Mouse (Mus musculus) stomach, embryonic 14.5 days (tissue): Measurements from ENCODE around the gene Adam12. TPM values are rescaled to one million over a fixed set of nuclear protein-coding genes. Genes with fewer than 3 reads are reported as not detected.

Experiments used
- ATAC-seq: fragments of 200-750 bp; cut with Nextera tagmentation; 2 replicates; pipeline ENCODE4 v1.8.0; 2017; ENCODE audit warnings: low read depth, moderate TSS enrichment; ENCODE audit not compliant: insufficient number of reproducible peaks, insufficient read depth, low FRiP score
- H3K27ac ChIP-seq: fragments of 300-500 bp; sonication (generic); 2 replicates; pipeline ENCODE4 v1.5.1; 2014; ENCODE audit warnings: mild to moderate bottlenecking, low read length, moderate library complexity, mixed read lengths
- H3K27me3 ChIP-seq: fragments of 300-500 bp; sonication (generic); 2 replicates; pipeline ENCODE4 v1.6.1; 2014; ENCODE audit warnings: low read length, control low read depth, mixed read lengths; ENCODE audit not compliant: control insufficient read depth, insufficient read depth
- H3K36me3 ChIP-seq: fragments of 300-500 bp; sonication (generic); 2 replicates; pipeline ENCODE4 v1.6.1; 2014; ENCODE audit warnings: mild to moderate bottlenecking, control low read depth, low read length, moderate library complexity, mixed read lengths; ENCODE audit not compliant: control insufficient read depth, insufficient read depth
- H3K4me1 ChIP-seq: fragments of 300-500 bp; sonication (generic); 2 replicates; pipeline ENCODE4 v1.6.1; 2014; ENCODE audit warnings: low read length, control low read depth, mixed read lengths; ENCODE audit not compliant: control insufficient read depth, insufficient read depth
- H3K4me2 ChIP-seq: fragments of 300-500 bp; sonication (generic); replicated peaks from 2 replicates; pipeline ENCODE4 v1.6.1; 2014; ENCODE audit warnings: low read depth, low read length, control low read depth
- H3K4me3 ChIP-seq: fragments of 300-500 bp; sonication (generic); 2 replicates; pipeline ENCODE4 v1.5.1; 2014; ENCODE audit warnings: low read depth, low read length, control low read depth
- H3K9ac ChIP-seq: fragments of 300-500 bp; sonication (generic); replicated peaks from 2 replicates; pipeline ENCODE4 v1.6.1; 2014; ENCODE audit warnings: low read depth, mild to moderate bottlenecking, control low read depth, low read length, moderate library complexity, mixed read lengths
- H3K9me3 ChIP-seq: fragments of 300-500 bp; sonication (generic); 2 replicates; pipeline ENCODE4 v1.6.1; 2016; ENCODE audit warnings: low read depth, low read length, control low read depth; ENCODE audit not compliant: control insufficient read depth
- WGBS: fragments of 180-500 bp; shearing (Covaris S2); extraction: QIAGEN DNeasy Blood & Tissue Kit; methylation state at CpG from one replicate; pipeline ENCODE4 v1.1.7; 2014; 5-methylcytosine and 5-hydroxymethylcytosine counted together
- polyA plus RNA-seq: library from polyadenylated mRNA; unstranded; fragments of >200 nt; fragmentation: Nextera tagmentation; extraction: Ambion mirVana; gene quantifications from 2 replicates; pipeline ENCODE4 v1.2.1, GENCODE M21; 2014

The Adam12 gene
- polyA plus RNA-seq, 1 experiment from 2014 or later = 10.9 TPM

DNA sequence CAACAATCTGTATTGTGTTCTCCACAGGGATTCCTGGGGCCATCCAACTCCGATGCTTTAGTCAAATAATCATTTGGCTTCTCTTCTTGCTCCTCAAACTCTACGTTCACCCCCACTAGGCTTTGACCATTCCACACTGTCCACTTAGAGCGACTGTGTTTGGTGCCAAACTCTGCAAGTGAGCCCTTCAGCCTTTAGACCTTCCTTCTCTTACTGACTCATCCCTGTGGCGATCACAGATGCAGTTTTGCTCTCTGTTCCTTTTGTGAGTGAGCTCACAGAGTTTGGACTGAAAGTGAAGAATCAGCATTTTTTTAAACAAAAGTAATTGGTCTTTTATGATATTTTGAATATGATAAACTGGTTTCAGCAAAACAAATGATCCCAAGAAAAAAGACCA is 80.6 kb downstream of the Adam12 start:
- Histone ChIP-seq H3K27ac (no peak overlapping the region), H3K4me2 (no peak overlapping the region), H3K4me3 (no peak overlapping the region), H3K36me3 (no peaks in the 10 kb centered on the region), H3K4me1 (no peaks in the 10 kb centered on the region), H3K27me3 (no peaks in the 10 kb centered on the region), H3K9ac (no peak overlapping the region), H3K9me3 (no peaks in the 10 kb centered on the region)
- 72% methylated on average over 4 of the region's 4 CpGs for WGBS
- no peak for ATAC-seq

DNA sequence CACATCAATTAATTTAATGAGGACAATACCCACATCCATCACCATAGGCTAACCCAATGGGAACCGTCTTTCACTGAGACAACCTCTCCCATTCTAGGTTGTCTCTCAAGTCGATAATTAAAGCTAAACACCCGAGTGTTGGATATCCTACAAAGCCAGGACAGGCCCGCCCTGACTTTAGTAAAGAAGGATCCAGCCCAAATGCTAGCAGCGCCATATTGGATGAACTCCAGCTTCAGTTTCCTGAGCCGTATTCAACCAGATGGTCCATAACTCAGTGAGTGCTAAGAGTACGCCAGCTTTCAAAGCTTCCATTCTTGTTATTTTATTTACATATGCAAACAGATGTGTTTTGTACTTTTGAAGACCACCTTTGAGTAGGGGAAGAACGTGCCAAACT is 81.6 kb downstream of the Adam12 start:
- no peaks in the 10 kb centered on the region for H3K27me3 ChIP-seq
- H3K4me1 ChIP-seq = no peaks in the 10 kb centered on the region
- H3K9me3 ChIP-seq = no peaks in the 10 kb centered on the region
- WGBS = 76% methylated on average over 8 of the region's 8 CpGs
- H3K36me3 ChIP-seq = no peaks in the 10 kb centered on the region
- no peak overlapping the region for H3K4me2 ChIP-seq
- no peak overlapping the region for H3K4me3 ChIP-seq
- ATAC-seq = no peak
- H3K27ac ChIP-seq = no peak overlapping the region
- H3K9ac ChIP-seq = no peak overlapping the region

DNA sequence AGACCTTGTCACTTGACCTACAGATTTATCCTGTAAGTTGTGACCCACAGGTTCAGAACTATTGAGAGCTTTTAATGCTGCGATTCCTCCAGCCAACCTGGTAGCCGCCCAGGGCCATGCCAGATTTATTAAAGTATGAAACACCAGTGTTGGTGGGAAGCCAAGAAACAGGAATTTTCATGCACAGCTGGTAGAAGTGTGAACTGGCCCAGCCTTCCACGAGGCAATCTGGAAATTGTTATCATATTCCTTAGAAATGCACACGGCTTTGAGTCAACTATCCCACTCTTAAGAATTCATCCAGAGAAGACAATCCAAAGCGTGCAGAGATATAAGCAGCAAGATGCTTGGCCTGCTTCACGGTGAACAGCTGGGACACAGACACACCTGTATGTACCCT is 82.6 kb downstream of the Adam12 start:
- no peaks in the 10 kb centered on the region for H3K9me3 ChIP-seq
- 52% methylated on average over 6 of the region's 6 CpGs for WGBS
- ATAC-seq = no peak

DNA sequence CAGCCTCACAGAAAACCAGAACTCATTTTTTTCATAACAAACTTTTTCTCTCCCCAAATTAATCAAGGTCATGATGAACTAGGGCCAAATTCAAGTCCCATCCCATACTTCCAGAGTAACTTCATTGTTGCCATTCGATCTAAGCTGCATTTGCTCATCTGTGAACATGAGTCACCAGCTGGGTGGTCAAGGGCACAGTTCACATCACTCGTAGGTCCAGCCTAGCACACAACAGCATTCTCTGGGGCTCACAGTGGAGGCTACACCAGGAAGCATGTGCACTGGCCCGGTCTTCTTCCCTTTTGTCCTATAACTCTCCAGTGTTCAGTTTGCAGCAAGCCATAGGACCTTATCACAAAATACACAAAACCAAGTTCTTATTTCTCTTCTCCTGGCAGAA is 84.4 kb downstream of the Adam12 start:
- Histone ChIP-seq H3K36me3 (no peaks in the 10 kb centered on the region), H3K4me1 (no peaks in the 10 kb centered on the region), H3K9me3 (no peaks in the 10 kb centered on the region), H3K27ac (no peak overlapping the region), H3K9ac (no peak overlapping the region), H3K4me2 (no peak overlapping the region), H3K27me3 (no peaks in the 10 kb centered on the region), H3K4me3 (no peak overlapping the region)
- ATAC-seq = no peak
- WGBS = 83% methylated on average over 3 of the region's 3 CpGs

More for the DNA sequence above, 82.6 kb downstream of the Adam12 start:
- no peak overlapping the region for H3K4me3 ChIP-seq
- H3K36me3 ChIP-seq = no peaks in the 10 kb centered on the region
- H3K9ac ChIP-seq = no peak overlapping the region
- H3K4me1 ChIP-seq = no peaks in the 10 kb centered on the region
- H3K27ac ChIP-seq = no peak overlapping the region
- no peak overlapping the region for H3K4me2 ChIP-seq
- no peaks in the 10 kb centered on the region for H3K27me3 ChIP-seq

DNA sequence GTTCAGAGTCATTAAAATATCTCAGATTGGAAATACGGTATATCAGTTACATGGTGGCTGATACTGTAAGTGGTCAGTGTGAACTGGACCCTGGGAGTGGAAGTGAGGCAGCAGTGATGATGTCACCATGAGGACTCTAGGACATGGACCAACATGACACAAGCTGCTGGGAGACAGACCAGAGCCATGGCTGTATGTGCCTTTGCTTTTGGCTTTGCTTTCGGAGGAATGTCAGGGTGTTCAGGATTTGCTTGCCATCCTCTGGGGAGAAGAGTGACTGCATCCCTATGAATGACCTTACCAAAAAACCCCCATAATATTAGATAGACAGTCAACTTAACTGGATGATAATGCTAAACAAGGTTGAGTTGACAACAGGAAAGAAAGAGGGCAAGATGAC is 85.1 kb downstream of the Adam12 start:
- H3K4me3 ChIP-seq = no peak overlapping the region
- H3K27ac ChIP-seq = no peak overlapping the region
- no peak overlapping the region for H3K9ac ChIP-seq
- H3K27me3 ChIP-seq = no peaks in the 10 kb centered on the region
- H3K9me3 ChIP-seq = no peaks in the 10 kb centered on the region
- H3K4me1 ChIP-seq = no peaks in the 10 kb centered on the region
- no peak overlapping the region for H3K4me2 ChIP-seq
- ATAC-seq = no peak
- 99% methylated on average over 2 of the region's 2 CpGs for WGBS
- no peaks in the 10 kb centered on the region for H3K36me3 ChIP-seq

DNA sequence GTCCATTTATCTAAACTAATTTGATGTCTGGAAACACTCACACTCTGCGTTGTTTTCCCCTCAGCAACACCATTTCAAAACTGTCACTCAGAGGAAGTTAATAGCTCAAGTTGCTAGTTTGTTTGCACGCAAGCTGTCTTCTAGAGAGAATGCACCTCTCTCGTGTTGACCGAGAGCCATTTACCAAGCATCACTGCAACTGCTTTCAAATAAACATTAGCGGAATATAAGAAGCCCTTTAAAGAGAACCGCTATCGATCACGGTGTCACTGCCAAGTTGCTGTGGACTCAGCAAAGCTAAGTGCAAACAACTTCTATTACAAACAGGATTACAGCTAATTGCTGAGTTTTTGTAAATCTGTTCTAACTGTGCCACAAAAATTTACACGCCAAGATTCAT is 87.8 kb downstream of the Adam12 start:
- Histone ChIP-seq H3K9me3 (no peaks in the 10 kb centered on the region), H3K4me2 (no peak overlapping the region), H3K27ac (no peak overlapping the region), H3K4me1 (no peaks in the 10 kb centered on the region), H3K9ac (no peak overlapping the region), H3K36me3 (no peaks in the 10 kb centered on the region), H3K4me3 (no peak overlapping the region), H3K27me3 (no peaks in the 10 kb centered on the region)
- ATAC-seq = no peak
- 39% methylated on average over 9 of the region's 9 CpGs for WGBS

DNA sequence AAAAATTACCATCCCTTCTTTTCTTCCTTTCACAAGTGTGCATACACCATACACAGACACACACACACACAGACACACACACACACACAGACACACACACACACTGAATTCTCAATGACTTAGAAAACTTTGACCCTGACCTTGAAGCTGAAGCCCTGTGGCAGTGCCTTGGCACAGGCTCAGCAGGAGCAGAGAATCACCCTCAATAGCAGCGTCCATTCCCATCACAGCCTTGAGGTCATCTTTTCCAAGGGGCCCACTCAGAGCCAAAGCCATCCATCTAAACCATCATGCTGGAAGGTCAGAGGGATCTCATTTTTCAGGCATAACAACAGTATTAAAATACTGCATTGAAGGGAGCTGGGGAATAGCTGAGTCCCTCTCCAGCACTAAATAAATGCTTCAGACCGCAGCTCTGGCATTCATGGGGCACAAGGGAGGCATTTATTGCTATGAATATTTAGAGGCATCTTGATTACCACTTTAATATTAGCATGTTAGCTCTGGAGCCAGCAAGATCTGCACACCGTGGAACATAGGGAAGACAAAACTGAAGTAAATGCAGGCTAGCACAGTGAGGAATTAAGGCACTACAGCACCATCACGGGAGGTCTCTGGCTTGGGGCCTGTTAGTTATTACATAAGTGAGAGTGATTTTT is 92.5 kb downstream of the Adam12 start:
- Histone ChIP-seq H3K4me1 (no peaks in the 10 kb centered on the region), H3K4me2 (no peak overlapping the region), H3K27me3 (no peaks in the 10 kb centered on the region), H3K4me3 (no peak overlapping the region), H3K27ac (no peak overlapping the region), H3K9me3 (no peaks in the 10 kb centered on the region), H3K9ac (no peak overlapping the region), H3K36me3 (no peaks in the 10 kb centered on the region)
- WGBS = 57% methylated on average over 4 of the region's 4 CpGs
- ATAC-seq = no peak

DNA sequence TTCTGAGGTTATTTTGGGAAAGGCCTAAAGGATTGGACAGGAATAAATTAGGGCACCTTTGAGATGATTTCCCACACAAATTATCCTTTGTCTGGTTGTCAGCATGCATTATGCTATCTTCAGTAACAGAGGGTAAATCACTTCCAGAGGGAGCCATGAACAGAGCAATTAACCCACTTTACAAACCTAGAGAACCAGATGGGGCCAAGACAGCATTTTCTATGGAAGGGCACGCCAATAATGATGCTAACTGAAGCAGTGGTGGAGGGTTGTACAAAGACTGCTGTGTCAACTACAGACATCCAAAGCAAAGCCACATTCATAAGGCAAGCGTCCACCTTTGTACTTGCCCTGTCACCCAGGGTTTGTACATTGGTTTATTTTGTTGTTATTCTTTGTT is 99.6 kb downstream of the Adam12 start:
- H3K9ac ChIP-seq = no peak overlapping the region
- H3K27me3 ChIP-seq = no peaks in the 10 kb centered on the region
- no peak for ATAC-seq
- no peaks in the 10 kb centered on the region for H3K36me3 ChIP-seq
- no peak overlapping the region for H3K4me2 ChIP-seq
- WGBS = 79% methylated on average over 2 of the region's 2 CpGs
- H3K4me3 ChIP-seq = no peak overlapping the region
- H3K27ac ChIP-seq = no peak overlapping the region
- no peaks in the 10 kb centered on the region for H3K9me3 ChIP-seq
- H3K4me1 ChIP-seq = 0 out of 2 replicates have a peak, but pooled peaks cover 3% of the 10 kb centered on the region

DNA sequence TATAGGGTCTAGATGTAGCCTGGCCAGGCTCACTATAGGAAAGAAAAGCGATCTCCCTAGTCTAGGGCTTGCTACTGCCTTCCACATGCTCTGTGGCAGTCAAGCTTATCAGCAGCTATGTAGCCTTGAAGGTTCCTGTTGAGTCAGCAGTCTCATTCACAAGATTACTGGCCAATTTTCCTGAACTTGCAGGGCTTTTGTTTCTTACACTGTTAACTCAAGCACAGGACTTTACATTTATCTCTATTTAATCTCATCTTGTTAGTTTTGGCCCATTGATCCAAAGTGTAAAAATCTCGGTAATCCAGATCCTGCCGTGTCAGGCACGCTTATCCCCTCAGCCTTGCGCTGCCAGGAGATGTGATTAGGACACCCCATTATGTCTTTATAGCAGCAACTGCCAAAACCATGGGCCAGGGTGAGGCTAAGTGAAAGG is 103.8 kb downstream of the Adam12 start:
- WGBS = 69% methylated on average over 5 of the region's 5 CpGs
- no peak for ATAC-seq

More for the DNA sequence above, 103.8 kb downstream of the Adam12 start:
- 0 out of 2 replicates have a peak, but pooled peaks cover 3% of the 10 kb centered on the region for H3K4me1 ChIP-seq
- no peak overlapping the region for H3K4me2 ChIP-seq
- no peak overlapping the region for H3K9ac ChIP-seq
- no peaks in the 10 kb centered on the region for H3K27me3 ChIP-seq
- no peaks in the 10 kb centered on the region for H3K36me3 ChIP-seq
- H3K27ac ChIP-seq = no peak overlapping the region
- H3K9me3 ChIP-seq = no peaks in the 10 kb centered on the region
- no peak overlapping the region for H3K4me3 ChIP-seq
